Mouse (Mus musculus) cerebellum, postnatal 14 days (tissue): ENCODE measurements around the gene Abtb2.

ENCODE experiments used
- DNase-seq, 2 experiments: peaks; one replicate each; pipeline ENCODE4 v3.0.0; 2021; ENCODE audit warnings: mixed read lengths in 2 of 2

Abtb2 gene

DNA sequence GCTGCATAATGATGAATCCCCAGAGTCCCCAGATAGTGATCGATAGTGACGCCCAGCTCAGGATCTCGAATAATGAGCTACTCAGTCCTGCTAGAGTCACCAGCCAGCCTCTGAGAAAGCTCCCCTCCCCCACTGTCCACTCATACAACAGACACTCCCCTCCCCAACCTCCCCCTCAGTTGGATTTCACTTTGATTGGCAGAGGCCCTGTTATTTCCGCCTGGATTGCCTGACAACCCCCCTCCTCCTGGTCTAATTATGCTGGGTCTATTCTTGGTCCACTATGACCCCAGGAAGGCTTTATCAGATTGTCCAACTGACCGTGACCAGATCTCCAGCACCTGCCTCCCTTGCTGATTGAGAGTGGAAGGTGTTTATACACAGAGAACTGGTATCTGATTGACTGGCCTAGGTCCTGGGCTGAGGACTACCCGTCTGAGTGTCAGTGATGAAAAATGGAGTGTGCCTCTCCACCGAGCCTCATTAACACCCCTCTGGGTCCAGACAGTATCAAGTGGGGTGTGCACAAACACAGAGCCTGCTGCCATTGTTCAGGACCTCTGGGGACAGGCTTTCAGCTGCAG lies 59.3 kb downstream of the Abtb2 start:
- peak; percentile 63 to 80 for DNase-seq

DNA sequence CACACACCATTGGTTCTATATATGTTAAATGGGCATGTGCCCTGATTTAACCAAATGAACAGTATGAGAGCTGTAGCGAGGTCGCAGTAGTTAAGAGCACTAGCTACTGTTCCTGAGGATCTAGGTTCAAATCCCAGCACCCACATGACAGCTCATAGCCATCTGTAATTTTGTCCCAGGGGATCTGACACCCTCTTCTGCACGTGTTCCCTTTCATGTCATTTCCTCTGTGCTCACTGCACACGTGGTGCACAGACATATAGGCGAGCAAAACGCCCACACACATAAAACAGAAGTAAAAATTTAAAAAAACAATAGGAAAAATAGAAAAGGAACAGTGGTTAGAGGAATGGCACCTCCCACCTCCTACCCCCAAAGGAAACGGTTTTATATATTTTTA lies 61.0 kb downstream of the Abtb2 start:
- DNase-seq: no peak

DNA sequence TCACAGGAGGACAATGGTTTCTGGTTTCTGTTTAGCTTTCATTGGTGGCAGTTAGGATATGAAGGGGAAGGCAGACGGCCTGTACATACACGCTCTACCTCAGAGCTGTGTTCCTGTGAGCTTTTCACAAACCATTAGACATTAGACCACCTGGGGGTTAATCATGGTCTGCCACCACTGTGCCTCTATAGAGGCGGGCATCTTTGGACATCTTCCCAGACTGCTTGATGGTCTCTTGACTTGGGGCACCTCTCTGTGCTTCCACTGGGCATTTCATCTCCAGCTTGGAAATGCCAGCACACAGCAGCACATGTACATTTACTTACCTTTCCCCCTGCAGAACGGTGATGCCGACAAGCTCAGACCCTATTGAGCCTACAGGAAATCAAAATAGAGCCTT lies 63.8 kb downstream of the Abtb2 start:
- DNase-seq: peak; percentile 28 to 55

DNA sequence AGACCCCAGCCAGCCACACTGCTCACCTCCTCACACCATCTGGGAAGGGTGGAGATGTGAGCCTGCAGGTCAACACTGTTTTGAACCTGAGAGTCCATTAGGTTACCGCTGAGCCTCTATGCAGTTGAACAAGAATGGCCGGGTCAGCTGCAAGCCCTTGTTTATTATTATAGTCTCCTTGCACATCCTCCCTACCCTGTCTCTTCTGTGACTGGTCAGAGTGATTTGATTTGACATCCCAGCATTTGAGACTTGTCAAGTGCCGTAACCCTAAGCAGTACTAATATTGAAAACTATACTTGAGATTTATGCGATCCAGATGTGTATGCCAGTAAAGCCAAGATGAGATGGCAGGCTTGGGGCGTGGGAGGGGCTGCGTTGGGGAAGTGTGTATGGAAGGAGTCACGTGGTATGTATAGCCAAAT lies 65.2 kb downstream of the Abtb2 start:
- DNase-seq: no peak

DNA sequence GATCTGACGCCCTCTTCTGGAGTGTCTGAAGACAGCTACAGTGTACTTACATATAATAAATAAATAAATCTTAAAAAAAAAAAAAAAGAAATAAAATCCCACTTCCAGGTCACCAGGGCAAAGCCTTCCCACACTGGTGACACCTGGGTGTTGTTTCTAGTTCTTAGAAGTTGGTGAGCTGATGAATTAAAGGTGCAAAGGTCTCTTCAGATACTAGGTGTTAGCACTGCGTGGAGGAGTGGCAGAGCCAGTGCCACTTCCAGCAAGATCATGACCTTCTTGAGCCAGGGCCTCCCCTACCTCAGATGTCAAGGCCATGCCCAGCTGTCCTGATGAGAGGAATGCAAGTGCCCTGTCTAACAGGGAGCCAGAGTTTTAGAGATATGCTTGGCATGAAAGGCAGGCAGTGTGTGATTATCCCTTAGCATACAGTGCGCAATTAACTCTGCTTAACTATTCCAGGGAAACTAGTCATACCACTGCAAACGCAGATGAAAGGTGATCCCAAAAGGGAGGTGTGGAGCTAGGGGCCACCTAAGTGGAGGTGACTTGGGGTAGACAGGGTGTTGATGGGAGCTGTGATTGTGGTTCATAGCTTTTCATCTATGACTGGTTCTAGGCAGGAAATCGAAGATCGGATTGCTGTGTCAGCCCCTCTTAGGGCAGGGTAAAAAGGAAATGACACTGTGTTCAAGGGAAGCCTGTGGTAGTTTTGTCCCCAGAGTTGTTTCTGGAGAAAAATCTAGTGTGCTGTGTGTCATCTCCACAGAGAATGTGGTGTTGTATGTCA lies 66.2 kb downstream of the Abtb2 start:
- no peak for DNase-seq

DNA sequence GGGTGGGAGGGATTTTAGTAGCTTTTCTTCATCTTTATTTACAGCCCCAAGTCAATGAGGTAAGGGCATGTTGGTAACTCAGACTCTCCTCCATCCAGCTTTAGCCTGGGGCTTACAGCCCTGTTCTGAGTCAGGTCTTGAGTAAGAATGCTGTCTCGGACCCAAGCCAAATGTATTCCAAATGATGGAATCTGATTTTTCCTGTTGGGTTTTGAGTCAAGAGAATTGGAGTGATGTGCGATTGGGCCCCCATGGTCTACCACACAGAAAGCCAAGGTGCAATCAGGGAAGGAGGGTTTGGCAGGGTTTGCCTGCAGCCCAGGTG lies 66.8 kb downstream of the Abtb2 start:
- DNase-seq: no peak

DNA sequence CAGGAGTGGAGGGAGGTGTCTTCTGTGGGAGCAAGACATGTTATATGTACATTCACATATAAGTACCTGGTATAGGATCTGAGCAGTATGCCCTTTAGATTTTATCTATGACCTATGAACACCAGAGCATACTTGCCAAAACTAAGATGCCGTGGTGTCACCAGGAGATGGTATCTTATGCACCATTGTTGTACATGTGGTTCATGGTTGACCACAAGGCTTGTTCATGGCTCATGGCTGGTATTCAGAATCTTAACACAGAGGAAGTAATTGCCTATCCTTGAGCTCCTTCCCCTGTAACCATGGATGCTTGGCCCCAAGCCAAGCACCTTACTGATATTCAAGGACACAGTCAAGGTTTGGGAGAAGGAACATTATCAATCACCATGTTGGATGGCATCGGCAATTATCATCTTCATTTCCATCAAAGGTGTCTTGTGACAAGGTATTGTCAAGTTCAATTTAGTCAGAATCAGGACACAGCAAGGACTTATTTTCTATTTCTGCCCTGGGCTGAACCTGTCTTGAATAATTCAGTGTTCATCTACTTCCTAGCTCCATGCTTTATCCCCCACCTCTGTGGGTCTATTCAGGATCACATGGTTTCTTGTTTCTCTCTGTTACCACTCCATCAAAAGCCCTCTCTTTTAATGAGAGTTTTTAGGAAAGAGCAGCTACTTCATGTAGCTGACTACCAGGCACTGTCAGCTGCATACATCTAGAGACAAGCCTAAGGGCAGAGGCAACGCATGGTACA lies 69.8 kb downstream of the Abtb2 start:
- no peak for DNase-seq

DNA sequence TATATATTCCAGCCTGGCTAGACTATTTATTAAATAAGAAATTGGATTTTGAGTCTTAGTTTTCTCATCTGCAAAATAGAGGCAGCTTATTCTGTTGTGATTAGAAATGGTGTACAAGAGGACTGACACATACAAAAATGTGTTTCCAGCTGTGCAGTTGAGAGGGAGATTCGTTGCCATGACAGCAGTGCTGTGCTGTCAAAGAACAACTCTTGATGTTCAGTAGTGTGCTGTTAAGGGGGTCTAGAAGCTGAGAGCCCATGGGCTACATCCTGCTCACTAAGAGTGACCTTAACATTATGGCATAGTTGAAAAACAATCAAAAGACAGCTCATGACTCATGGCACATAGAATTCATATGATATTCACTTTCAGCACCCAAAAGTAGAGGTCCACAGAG lies 71.3 kb downstream of the Abtb2 start:
- no peak for DNase-seq

DNA sequence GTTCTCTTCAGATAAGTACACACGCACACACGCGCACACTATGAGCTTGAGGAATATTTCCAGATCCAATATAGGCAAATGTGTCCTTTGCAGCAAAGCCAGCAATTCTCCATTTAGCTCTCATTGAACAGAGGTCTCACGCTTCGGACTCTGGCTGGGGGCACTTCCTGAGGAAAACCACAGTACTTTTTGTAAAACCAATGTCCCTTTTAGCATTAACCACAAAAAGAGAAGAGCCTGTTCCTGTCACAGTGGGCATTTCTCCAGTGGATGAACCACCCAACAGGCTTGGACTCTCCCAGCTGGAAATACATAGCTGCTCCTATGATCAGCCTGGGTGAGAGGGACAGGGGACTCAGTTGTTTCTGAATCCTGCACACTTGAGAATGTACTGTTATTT lies 71.8 kb downstream of the Abtb2 start:
- no peak for DNase-seq

DNA sequence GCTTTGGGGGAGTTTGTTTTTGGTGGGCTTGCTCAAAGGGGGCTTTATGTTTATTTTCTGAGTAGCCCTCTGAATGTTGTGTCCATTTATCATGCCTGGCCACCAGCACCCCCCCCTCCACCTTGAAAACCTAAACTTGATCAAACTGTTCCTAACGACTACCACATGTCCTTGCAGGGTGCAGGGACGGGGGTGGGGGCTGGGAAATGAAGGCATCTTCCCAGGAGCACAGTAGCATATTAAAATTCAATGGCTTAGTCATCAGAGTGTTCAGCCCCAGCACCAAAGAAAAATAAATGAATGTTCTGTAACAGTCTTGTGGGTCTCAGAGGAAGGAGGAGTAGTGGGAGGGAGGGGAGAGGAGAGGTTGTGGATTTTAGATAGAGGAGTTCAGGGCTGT lies 73.6 kb downstream of the Abtb2 start:
- no peak for DNase-seq

DNA sequence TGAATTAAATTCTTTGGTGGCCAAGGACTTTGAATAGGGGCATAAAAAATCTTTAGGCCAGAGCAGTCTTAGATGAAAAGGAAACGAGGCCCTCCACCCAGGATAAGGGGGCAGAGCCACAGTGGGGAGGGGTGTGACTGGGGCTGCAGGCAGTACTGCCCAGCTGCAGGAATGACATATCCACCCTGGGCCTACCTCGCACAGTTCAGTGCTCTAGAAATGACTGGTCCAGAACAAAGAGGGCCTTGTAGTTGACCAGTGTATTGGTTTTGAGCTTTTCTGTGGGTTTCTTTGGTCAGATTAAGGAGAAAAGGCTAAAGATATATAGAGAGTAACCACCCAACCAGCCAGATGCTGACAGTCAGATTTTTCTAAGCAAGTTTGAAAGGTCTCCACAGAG lies 74.8 kb downstream of the Abtb2 start:
- DNase-seq: no peak

DNA sequence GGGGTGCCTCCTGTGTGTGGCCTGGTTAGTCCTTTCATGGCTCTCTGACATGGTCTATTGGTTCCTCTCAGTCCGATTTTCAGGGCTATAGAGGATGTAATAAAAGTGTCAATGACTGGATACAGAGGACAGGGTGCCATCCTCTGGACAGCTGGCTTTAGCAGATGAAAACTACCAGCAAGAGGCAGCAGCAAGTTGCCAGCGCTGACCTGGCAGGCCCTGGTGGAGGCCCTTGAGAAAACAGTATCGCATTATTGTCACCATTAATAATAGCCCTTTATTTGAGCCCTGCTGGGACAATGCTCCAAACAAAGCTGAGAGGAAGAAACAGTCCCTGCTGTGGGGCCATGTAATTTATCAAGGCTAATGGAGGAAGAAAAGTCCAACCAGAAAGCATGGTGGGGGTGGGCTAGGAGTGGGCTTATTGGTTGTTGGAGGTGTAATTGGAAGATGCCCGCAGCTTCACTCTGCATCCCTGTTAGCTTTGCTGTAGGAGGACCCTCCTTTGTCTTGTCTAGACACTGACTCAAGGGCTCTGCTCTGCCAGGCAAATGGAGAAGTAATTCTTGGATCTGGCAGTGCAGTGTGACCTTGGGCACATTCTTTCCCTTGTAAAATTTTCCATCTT lies 77.6 kb downstream of the Abtb2 start:
- DNase-seq: no peak

DNA sequence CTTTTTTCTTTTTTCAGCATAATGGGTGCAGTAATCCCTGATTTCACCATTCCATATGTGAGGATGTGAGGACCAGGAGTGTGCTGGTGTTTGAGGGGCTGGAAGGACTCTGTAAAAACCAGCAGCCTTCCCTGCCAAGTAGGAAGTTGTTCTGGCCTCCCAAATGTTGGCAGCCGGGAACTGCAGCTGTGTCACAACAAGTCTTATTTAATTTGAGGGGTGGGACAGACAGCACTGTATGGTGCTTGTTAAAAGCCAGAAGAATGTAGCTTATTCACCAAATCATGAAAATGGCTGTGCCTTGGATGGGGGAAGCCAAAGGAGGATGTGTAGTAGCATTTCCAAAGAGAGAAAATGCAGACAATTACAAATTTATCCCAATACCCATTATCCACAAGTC lies 78.3 kb downstream of the Abtb2 start:
- DNase-seq: no peak

DNA sequence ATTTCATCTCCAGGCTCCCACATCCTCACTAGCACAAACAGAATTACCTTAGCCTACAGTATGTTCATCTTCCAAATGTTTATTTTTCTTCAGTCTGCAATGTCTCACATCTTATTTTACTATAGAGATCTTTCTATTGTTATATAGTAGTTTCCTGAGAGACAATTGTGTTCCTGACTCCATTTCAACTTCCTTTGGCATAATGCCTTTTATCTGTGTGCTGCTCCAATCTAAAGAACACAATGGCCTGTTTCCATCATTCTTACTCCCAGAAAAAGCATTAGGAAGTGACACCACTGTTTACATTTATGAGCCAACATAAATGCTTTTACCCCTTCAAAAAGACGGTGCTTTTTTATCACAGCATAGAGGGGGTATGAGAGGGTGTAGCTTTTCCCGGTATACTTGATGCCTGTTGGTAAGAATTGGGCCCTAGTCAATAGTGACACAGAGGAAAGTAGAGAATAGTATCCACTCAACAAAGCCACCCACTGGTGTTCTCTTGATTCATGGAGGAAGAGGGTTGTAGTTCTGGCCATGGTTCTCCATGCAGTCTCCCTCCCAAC lies 84.3 kb downstream of the Abtb2 start:
- no peak for DNase-seq

DNA sequence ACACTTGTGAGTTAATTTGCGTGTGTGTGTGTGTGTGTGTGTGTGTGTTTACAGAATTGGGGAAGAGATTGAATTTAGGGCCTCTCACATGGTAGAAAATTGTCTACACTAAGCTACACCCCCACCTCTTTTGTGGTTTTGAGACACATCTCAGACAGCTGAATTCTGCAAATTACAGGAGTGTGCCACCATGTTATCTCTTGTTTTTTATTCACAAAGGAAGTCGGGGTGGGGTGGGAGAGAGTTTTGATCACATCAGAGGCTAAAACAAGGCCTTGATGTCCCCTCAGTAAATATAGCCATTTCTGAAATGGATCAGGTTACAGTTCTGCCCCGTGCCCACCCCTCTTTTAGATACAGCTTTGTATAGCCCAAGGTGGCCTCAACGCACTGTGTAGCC lies 86.0 kb downstream of the Abtb2 start:
- DNase-seq: no peak

DNA sequence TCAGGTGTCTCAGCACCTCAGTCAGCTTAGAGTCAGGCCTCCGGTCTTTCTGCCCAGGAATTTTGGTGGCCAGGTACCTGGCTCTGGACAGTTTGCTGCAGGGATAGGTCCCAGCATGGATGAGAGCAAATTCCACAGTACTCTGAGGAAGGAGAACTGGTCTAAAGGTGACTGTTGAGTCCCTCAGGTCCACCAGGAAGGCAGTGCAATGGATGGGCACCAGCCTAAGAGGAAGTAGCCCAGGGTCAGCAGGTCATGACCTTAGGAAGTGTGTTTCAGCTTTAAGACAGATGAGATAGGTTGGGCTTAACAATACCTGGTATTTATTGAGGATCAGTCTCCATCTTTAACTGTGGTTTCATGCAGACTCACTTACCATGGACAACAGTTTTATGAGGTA lies 88.9 kb downstream of the Abtb2 start:
- DNase-seq: no peak

DNA sequence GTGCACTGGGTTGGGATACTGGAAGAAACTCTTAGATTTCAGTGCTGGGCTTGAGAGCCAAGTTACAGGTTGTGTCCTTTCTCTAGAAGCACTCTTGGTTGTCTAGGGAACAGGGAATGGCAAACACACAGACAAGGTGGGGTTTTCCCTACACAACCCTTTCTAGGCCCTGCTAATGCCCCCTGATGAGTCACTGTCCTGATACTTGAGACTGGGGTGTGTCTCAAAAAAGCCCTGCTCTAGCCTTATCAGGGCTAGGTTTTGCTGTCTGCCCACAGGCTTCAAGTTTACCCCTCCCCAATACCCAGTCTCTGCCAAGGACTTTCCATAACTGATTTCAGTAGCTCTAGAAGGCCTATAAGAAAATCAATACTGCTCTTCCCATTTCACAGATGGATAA lies 89.9 kb downstream of the Abtb2 start:
- DNase-seq: no peak

DNA sequence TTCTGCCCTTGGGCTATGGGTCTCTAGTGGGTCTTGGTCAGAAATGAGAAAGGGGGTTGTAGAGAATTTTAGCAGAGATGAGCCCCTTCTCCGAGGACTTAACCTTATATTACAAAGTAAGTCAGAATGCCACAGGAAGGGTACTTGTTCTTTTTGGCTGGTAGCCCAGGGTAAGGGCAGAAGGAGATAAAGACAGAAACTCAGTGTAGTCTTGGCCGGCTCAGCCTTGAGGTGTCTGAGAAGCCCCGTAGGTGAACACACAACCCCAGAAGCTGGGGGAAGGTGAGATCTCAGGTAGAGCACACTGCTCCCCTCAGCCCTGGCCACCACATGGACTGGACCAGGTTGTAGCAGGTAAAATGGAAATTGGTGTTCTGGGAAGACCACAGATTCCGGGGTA lies 93.1 kb downstream of the Abtb2 start:
- DNase-seq: no peak

DNA sequence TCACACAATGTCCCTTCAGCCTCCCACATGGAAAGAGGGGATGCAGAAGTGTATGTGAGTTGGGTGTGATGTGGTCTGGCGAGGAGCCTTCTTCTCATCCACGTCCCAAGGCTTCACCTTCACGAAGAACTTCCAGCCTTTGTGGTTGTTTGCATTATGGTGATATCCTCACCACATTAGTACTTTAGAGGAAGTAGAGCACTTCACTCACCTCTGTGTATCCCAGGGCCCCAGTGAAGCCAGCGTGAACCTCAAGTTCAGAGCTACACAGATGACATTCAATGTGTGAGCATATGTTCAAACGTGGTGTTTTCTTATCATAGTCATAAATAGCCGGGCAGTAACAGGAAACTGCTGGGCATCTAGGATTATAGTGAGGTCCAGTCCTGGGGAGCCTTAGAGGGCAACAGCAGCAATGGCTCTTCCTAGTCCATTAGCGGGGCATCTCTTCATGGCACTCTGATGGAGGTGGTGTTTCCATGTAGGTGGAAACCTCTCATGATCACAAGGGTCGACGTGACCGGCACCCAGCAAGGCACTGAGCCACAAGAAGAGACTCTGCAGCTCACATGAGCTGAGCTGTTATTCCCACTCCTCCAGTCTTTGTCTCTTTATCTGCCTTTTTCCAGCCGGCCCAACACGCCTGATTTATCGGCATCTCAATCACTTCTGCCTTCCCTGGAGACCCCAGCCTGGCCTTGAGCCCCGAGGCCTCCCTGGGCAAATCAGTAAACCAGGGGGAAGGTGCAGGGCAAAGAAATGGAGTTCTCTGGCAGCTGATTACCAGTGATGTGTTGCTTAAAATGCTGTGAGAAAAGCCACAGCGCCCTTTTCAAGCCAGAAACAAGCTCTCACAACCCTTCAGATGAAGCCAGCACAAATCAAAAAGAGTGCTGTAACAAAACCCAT lies 93.8 kb downstream of the Abtb2 start:
- DNase-seq: no peak

DNA sequence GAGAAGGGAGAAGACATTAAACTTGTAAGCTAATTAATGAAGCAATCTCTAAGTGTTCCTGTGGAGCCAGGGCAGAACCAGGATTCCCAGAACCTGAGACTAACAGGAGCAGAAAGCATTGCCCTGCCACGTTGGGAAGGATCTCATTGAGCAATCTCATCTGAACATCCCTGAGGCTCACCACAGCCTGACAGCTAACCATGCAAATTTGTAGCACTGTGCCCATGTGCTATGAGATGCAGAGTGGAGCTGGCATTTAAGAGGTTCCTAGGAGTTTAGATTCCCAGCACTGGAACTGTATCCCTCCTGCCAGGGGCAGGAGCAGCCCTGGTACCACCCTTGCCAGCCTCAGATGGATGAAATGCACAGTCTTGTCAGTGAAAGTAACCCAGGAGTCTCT lies 95.6 kb downstream of the Abtb2 start:
- DNase-seq: no peak

DNA sequence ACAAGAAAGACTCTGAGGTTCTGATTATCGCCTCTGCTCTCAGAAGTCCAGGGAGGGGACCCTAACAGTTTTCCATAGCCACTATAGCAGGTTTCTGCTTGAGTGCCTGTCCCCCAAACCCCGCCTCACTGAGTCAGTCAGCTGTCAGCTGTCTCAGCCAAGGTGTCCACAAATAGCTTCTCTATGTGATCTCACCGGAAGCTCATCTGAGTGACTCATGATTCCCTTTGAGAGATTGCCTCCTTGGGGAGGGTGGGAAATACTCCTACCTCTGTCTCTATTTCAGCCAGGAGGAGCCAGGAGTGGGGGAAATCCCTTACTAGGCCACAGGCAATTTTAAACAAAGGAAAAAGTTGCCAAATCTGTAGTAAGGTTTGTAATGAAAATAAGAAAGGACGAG lies 96.0 kb downstream of the Abtb2 start:
- DNase-seq: peak; percentile 69 to 71

DNA sequence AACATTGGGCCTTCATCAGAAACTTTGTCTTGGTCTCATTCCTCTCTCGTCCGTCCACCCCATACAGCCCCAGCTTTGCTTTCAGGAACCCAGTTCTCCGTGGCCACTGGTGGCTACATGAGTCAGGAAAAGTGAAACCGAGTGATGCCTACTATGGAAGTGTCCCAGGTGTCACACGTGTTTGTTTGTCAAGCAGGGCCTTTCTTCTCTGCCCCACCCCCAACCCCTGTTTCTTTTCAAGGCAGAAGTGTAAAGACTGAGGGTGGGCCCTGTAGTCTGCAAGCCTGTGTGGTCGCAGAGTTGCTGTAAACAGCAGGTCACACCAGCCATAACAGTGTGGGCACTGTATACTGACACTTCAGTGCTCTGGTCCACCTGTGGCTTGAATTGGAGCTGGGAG lies 98.2 kb downstream of the Abtb2 start:
- DNase-seq: no peak
